In genomic region chr10:70096366-70097188, GRCm38 (mm10) we compare ENCODE assay signal across 8 mouse cellular contexts. TPM values are rescaled to one million over a fixed set of nuclear protein-coding genes. Genes with fewer than 3 reads are reported as not detected.
DNase-seq lines count a peak whose midpoint lies in the region; ATAC-seq lines count a peak whose summit lies in the region.

Ccdc6 (plus strand) TSS chr10:70097121.

- no peaks in the 10 kb centered on the region for H3K27me3 ChIP-seq in embryonic facial prominence, embryonic 14.5 days (replicated peaks; ENCODE audit: control insufficient read depth, insufficient read depth, low read length)

- 0 out of 2 replicates have a peak, but pooled peaks cover 2% of the 10 kb centered on the region for H3K9me3 ChIP-seq in embryonic facial prominence, embryonic 14.5 days (ENCODE audit: control insufficient read depth, low read length)

- no peaks in the 10 kb centered on the region for H3K36me3 ChIP-seq in embryonic facial prominence, embryonic 14.5 days (ENCODE audit: control insufficient read depth, insufficient read depth, low read length)

- H3K4me1 ChIP-seq in embryonic facial prominence, embryonic 14.5 days (ENCODE audit: control insufficient read depth, insufficient read depth, low read length): peaks cover 32% of the 10 kb centered on the region

- H3K27ac ChIP-seq in embryonic facial prominence, embryonic 14.5 days (replicated peaks; ENCODE audit: low read depth, low read length): peak within 1 kb of the TSS; percentile 90

- peak within 1 kb of the TSS; percentile 76 for H3K4me2 ChIP-seq in embryonic facial prominence, embryonic 14.5 days (ENCODE audit: low read depth, low read length)

- DNase-seq in 3T3-L1 (ENCODE audit: low read depth, low spot score) (peak; percentile 69), liver (peak; percentile 85)
- DNase-seq in adrenal gland, postnatal 4 days (ENCODE audit: low spot score in 2 of 2): peak; percentile 69 to 72
- peak; percentile 91 for DNase-seq in embryonic facial prominence, embryonic 14.5 days (ENCODE audit: low spot score)
- DNase-seq in heart, adult 8-10 months (ENCODE audit: low spot score): peak; percentile 72
- peak; percentile 88 for DNase-seq in kidney, adult 9 months
- DNase-seq in monocyte, adult 2 months (ENCODE audit: low read depth in 1 of 2, low spot score in 2 of 2): peak; percentile 19 to 57
- peak; percentile 75 to 85 for DNase-seq in spleen, postnatal 14 days (ENCODE audit: low spot score in 2 of 2)

- peak within 1 kb of the TSS; percentile 89 for H3K9ac ChIP-seq in embryonic facial prominence, embryonic 14.5 days (ENCODE audit: low read depth, low read length)

- 2% methylated on average over 17 of the region's 77 CpGs for WGBS in embryonic facial prominence, embryonic 14.5 days

- peak within 1 kb of the TSS; percentile 91 for H3K4me3 ChIP-seq in embryonic facial prominence, embryonic 14.5 days (ENCODE audit: low read depth, low read length)

- peak; percentile 90 for ATAC-seq in embryonic facial prominence, embryonic 14.5 days (ENCODE audit: low read depth)

RNA-seq across cellular contexts. Expression of gene Ccdc6, which starts in this region (rescaled TPM):
- 10 to 100 TPM; 58.8 to 65.0 TPM for total RNA-seq in adrenal gland, postnatal 4 days (2021)
- polyA plus RNA-seq in embryonic facial prominence, embryonic 14.5 days (2014; fragmentation: Nextera tagmentation; extraction: Ambion mirVana): 19.7 and 20.4 TPM in 2 replicates
- total RNA-seq in heart, adult 8-10 months (2022): 10 to 100 TPM; 23.3 to 28.6 (median 24.9) TPM

Comparison
In these comparisons a context has a peak if more than half of its experiments do, and no peak if none do; other contexts are left out.
1. Peak in every context shown above with its lines: DNase-seq, ATAC-seq, H3K4me3 ChIP-seq and H3K27ac ChIP-seq.
2. DNase-seq: peak in every context shown above with its lines; median percentile 91 in embryonic facial prominence, embryonic 14.5 days; 88 in kidney, adult 9 months; 85 in liver; 80 in spleen, postnatal 14 days; 72 in heart, adult 8-10 months; 70 in adrenal gland, postnatal 4 days; 69 in 3T3-L1; 38 in monocyte, adult 2 months.